Mouse (Mus musculus): ENCODE data around the gene Cd2bp2.
A peak's percentile ranks its signal among the peaks of the same experiment; 100 is the strongest.

Gene Cd2bp2

GRCm38 (mm10) chr7:127195544-127196295 is at the start of gene Cd2bp2:
Gene Cd2bp2, minus strand, starts transcription at chr7:127196050.
- DNase-seq = peak; percentile 97 to 98

- peak; percentile 53 to 55 for DNase-seq
Measured at GRCm38 (mm10) chr7:127244658-127245510, 49.0 kb upstream of the Cd2bp2 start.

GRCm38 (mm10) chr7:127243870-127244657 is 48.2 kb upstream of the Cd2bp2 start, which contains the start of gene Zfp771:
Gene Zfp771, plus strand, starts transcription at chr7:127244274.
- peak; percentile 94 to 97 for DNase-seq

- DNase-seq = no peak
Measured at GRCm38 (mm10) chr7:127243361-127243867, 47.6 kb upstream of the Cd2bp2 start.

GRCm38 (mm10) chr7:127234777-127235176 is 38.9 kb upstream of the Cd2bp2 start:
- DNase-seq = no peak

GRCm38 (mm10) chr7:127233765-127234164 is 37.9 kb upstream of the Cd2bp2 start:
- no peak for DNase-seq

- DNase-seq = no peak
Measured at GRCm38 (mm10) chr7:127233368-127233749, 37.5 kb upstream of the Cd2bp2 start.

GRCm38 (mm10) chr7:127232622-127233367 is 36.9 kb upstream of the Cd2bp2 start, which contains the start of the genes Zfp553 and Sept1:
Gene Zfp553, plus strand, starts transcription at chr7:127233061.
Gene Sept1, minus strand, starts transcription at chr7:127233130.
- peak; percentile 80 to 85 for DNase-seq

- no peak for DNase-seq
Measured at GRCm38 (mm10) chr7:127231826-127232621, 36.2 kb upstream of the Cd2bp2 start.

- no peak for DNase-seq
Measured at GRCm38 (mm10) chr7:127231376-127231775, 35.5 kb upstream of the Cd2bp2 start.

GRCm38 (mm10) chr7:127228615-127229303 is 32.9 kb upstream of the Cd2bp2 start:
- DNase-seq = peak; percentile 73 to 76

GRCm38 (mm10) chr7:127225147-127225995 is 29.5 kb upstream of the Cd2bp2 start:
- DNase-seq = no peak

- no peak for DNase-seq
Measured at GRCm38 (mm10) chr7:127224616-127225015, 28.8 kb upstream of the Cd2bp2 start.

- DNase-seq = no peak
Measured at GRCm38 (mm10) chr7:127223515-127224478, 27.9 kb upstream of the Cd2bp2 start.

GRCm38 (mm10) chr7:127223106-127223505 is 27.3 kb upstream of the Cd2bp2 start:
- no peak for DNase-seq

- no peak for DNase-seq
Measured at GRCm38 (mm10) chr7:127220440-127220839, 24.6 kb upstream of the Cd2bp2 start.

GRCm38 (mm10) chr7:127218670-127219069 is 22.8 kb upstream of the Cd2bp2 start:
- DNase-seq = no peak
